Mouse (Mus musculus) stomach, embryonic 15.5 days (tissue): ENCODE data around the gene Shisa9. TPM values are rescaled to one million over a fixed set of nuclear protein-coding genes. Genes with fewer than 3 reads are reported as not detected.

Experiments
- ATAC-seq: fragments of 200-750 bp; cut with Nextera tagmentation; 2 replicates; pipeline ENCODE4 v1.8.0; 2017; ENCODE audit warnings: low read depth, moderate number of reproducible peaks, moderate TSS enrichment; ENCODE audit not compliant: insufficient read depth, low FRiP score
- H3K27ac ChIP-seq: fragments of 300-500 bp; sonication (generic); 2 replicates; pipeline ENCODE4 v1.5.1; 2015; ENCODE audit warnings: mild to moderate bottlenecking, inconsistent platforms
- H3K27me3 ChIP-seq: fragments of 300-500 bp; sonication (generic); replicated peaks from 2 replicates; pipeline ENCODE4 v1.6.1; 2015; ENCODE audit warnings: inconsistent platforms
- H3K36me3 ChIP-seq: fragments of 300-500 bp; sonication (generic); 2 replicates; pipeline ENCODE4 v1.6.1; 2015; ENCODE audit warnings: inconsistent platforms
- H3K4me1 ChIP-seq: fragments of 300-500 bp; sonication (generic); 2 replicates; pipeline ENCODE4 v1.6.1; 2015; ENCODE audit warnings: inconsistent platforms
- H3K4me2 ChIP-seq: fragments of 300-500 bp; sonication (generic); 2 replicates; pipeline ENCODE4 v1.6.1; 2015; ENCODE audit warnings: mild to moderate bottlenecking, inconsistent platforms
- H3K4me3 ChIP-seq: fragments of 300-500 bp; sonication (generic); replicated peaks from 2 replicates; pipeline ENCODE4 v1.5.1; 2015; ENCODE audit warnings: inconsistent platforms
- H3K9ac ChIP-seq: fragments of 300-500 bp; sonication (generic); 2 replicates; pipeline ENCODE4 v1.6.1; 2015; ENCODE audit warnings: inconsistent platforms
- H3K9me3 ChIP-seq: fragments of 300-500 bp; sonication (generic); 2 replicates; pipeline ENCODE4 v1.6.1; 2016; ENCODE audit warnings: inconsistent platforms
- WGBS: fragments of 180-500 bp; shearing (Covaris S2); methylation state at CpG from one replicate; pipeline ENCODE4 v1.1.7; 2015; 5-methylcytosine and 5-hydroxymethylcytosine counted together
- polyA plus RNA-seq: library from polyadenylated mRNA; unstranded; fragments of >200 nt; fragmentation: Nextera tagmentation; extraction: Ambion mirVana; gene quantifications from 2 replicates; pipeline ENCODE4 v1.2.1, GENCODE M21; 2015

Shisa9 gene
- polyA plus RNA-seq, 1 experiment from 2014 or later: 1.6 TPM

DNA sequence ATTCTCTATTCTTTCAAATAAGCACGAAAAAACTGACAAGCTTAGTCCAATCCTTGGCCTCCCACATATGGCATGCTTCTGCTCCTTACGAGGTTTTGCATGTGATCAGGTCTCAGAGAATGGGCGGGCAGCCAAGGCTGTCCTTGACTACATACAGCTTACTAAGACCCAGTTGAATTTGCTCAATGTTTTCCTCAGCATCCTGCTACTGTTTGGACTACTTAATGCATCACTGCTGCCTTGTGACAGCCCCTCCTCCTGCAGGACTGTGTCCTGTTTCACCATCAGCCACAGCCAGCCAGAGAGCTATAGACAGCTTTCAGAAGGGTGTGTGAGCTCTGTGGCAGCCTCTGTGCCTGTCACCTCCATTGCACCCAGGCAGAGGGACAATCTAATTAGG, 92.4 kb downstream of the Shisa9 start:
- no peaks in the 10 kb centered on the region for H3K9me3 ChIP-seq
- ATAC-seq: no peak
- H3K27me3 ChIP-seq: no peaks in the 10 kb centered on the region
- no peak overlapping the region for H3K9ac ChIP-seq
- H3K4me3 ChIP-seq: no peak overlapping the region
- no peak overlapping the region for H3K27ac ChIP-seq
- 34% methylated on average over 3 of the region's 3 CpGs for WGBS
- peaks cover 9% of the 10 kb centered on the region; the same call in 1 of the 2 replicates for H3K4me1 ChIP-seq
- H3K36me3 ChIP-seq: no peaks in the 10 kb centered on the region
- H3K4me2 ChIP-seq: no peak overlapping the region

- Histone ChIP-seq H3K27me3 (no peaks in the 10 kb centered on the region), H3K36me3 (no peaks in the 10 kb centered on the region), H3K9me3 (no peaks in the 10 kb centered on the region), H3K9ac (no peak overlapping the region), H3K4me2 (no peak overlapping the region), H3K4me1 (peaks cover 9% of the 10 kb centered on the region; the same call in 1 of the 2 replicates), H3K27ac (no peak overlapping the region), H3K4me3 (no peak overlapping the region)
- 65% methylated on average over 2 of the region's 2 CpGs for WGBS
- no peak for ATAC-seq
These were observed 92.8 kb downstream of the Shisa9 start for GRCm38 (mm10) chr16:12076700-12077099.

- H3K9me3 ChIP-seq: no peaks in the 10 kb centered on the region
- no peaks in the 10 kb centered on the region for H3K36me3 ChIP-seq
- no peaks in the 10 kb centered on the region for H3K4me1 ChIP-seq
- H3K4me3 ChIP-seq: no peak overlapping the region
- WGBS: 83% methylated on average over 2 of the region's 2 CpGs
- H3K9ac ChIP-seq: no peak overlapping the region
- ATAC-seq: no peak
- no peak overlapping the region for H3K4me2 ChIP-seq
- no peaks in the 10 kb centered on the region for H3K27me3 ChIP-seq
- H3K27ac ChIP-seq: no peak overlapping the region
These were observed 99.2 kb downstream of the Shisa9 start for GRCm38 (mm10) chr16:12083082-12083481.

- Histone ChIP-seq H3K4me2 (no peak overlapping the region), H3K9me3 (no peaks in the 10 kb centered on the region), H3K36me3 (no peaks in the 10 kb centered on the region), H3K27me3 (no peaks in the 10 kb centered on the region), H3K4me3 (no peak overlapping the region), H3K9ac (no peak overlapping the region), H3K27ac (no peak overlapping the region), H3K4me1 (no peaks in the 10 kb centered on the region)
- no peak for ATAC-seq
- WGBS: 45% methylated on average over 5 of the region's 5 CpGs
These were observed 106.8 kb downstream of the Shisa9 start for GRCm38 (mm10) chr16:12090604-12091235.

DNA sequence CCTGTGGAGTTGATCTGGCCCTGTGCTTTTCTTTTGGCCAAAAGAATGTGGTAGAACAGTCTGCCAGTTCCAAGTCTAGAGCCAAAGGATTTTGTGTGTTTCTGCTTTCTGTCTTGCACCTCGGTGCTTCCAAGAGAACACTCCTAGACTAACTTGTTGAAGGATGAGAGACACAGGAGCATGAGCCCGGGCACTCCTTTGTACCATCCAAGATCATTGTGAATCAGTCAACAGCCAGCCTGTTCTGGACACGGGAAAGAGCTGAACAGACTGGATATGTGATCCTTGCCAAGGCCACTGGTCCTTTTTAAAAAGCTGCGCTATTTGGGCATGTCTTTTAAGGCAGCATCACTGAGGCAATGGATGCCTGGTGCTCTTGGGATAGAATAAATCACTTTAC, 109.3 kb downstream of the Shisa9 start:
- no peak overlapping the region for H3K9ac ChIP-seq
- H3K4me1 ChIP-seq: no peaks in the 10 kb centered on the region
- no peak overlapping the region for H3K27ac ChIP-seq
- ATAC-seq: no peak
- no peaks in the 10 kb centered on the region for H3K9me3 ChIP-seq
- no peaks in the 10 kb centered on the region for H3K36me3 ChIP-seq
- H3K4me2 ChIP-seq: no peak overlapping the region
- WGBS: 79% methylated on average over 4 of the region's 4 CpGs
- no peaks in the 10 kb centered on the region for H3K27me3 ChIP-seq
- no peak overlapping the region for H3K4me3 ChIP-seq

DNA sequence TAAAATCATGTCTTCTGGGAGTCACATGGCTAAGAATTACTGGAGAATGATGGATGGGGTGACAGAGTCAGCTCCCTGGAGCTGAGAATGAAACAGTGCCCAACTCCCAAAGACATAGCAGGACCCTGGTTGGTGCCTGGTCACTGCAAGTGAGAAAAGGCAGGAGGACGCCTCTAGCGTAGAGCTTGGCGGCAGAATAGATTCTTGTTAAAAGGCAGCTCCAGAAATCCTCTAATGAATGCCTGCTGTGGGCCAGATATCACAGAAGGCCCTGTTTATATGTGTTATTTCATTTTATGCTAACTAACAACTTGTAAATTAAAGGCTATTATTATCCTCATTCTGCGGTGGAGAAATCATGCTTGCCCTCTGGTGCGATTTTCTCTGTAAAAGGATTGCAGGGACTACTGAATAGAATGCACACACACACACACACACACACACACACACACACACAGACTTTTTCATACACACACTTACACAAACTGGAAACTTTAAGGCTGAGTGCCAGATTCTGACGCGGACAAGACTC, 110.9 kb downstream of the Shisa9 start:
- WGBS: 73% methylated on average over 7 of the region's 7 CpGs
- Histone ChIP-seq H3K36me3 (no peaks in the 10 kb centered on the region), H3K9ac (no peak overlapping the region), H3K27ac (no peak overlapping the region), H3K9me3 (no peaks in the 10 kb centered on the region), H3K27me3 (no peaks in the 10 kb centered on the region), H3K4me3 (no peak overlapping the region), H3K4me1 (no peaks in the 10 kb centered on the region), H3K4me2 (no peak overlapping the region)
- ATAC-seq: no peak

- Histone ChIP-seq H3K27ac (no peak overlapping the region), H3K4me3 (no peak overlapping the region), H3K9me3 (no peaks in the 10 kb centered on the region), H3K4me1 (no peaks in the 10 kb centered on the region), H3K36me3 (no peaks in the 10 kb centered on the region), H3K9ac (no peak overlapping the region), H3K27me3 (no peaks in the 10 kb centered on the region), H3K4me2 (no peak overlapping the region)
- 37% methylated on average over 2 of the region's 2 CpGs for WGBS
- no peak for ATAC-seq
These were observed 111.5 kb downstream of the Shisa9 start for GRCm38 (mm10) chr16:12095365-12095764.

- 88% methylated on average over 4 of the region's 4 CpGs for WGBS
These were observed 124.5 kb downstream of the Shisa9 start for GRCm38 (mm10) chr16:12108436-12108835.

GRCm38 (mm10) chr16:12110851-12111437, 127.0 kb downstream of the Shisa9 start:
- ATAC-seq: no peak
- H3K4me3 ChIP-seq: no peak overlapping the region
- H3K4me2 ChIP-seq: no peak overlapping the region
- H3K36me3 ChIP-seq: no peaks in the 10 kb centered on the region
- H3K4me1 ChIP-seq: no peaks in the 10 kb centered on the region
- H3K27ac ChIP-seq: no peak overlapping the region
- no peak overlapping the region for H3K9ac ChIP-seq
- WGBS: 74% methylated on average over 5 of the region's 5 CpGs
- H3K27me3 ChIP-seq: no peaks in the 10 kb centered on the region
- no peaks in the 10 kb centered on the region for H3K9me3 ChIP-seq

More at GRCm38 (mm10) chr16:12108436-12108835, 124.5 kb downstream of the Shisa9 start:
- H3K36me3 ChIP-seq: no peaks in the 10 kb centered on the region
- no peak overlapping the region for H3K4me2 ChIP-seq
- ATAC-seq: no peak
- no peaks in the 10 kb centered on the region for H3K9me3 ChIP-seq
- H3K27me3 ChIP-seq: no peaks in the 10 kb centered on the region
- no peak overlapping the region for H3K27ac ChIP-seq
- H3K4me3 ChIP-seq: no peak overlapping the region
- H3K4me1 ChIP-seq: no peaks in the 10 kb centered on the region
- H3K9ac ChIP-seq: no peak overlapping the region

- H3K4me2 ChIP-seq: no peak overlapping the region
- H3K4me1 ChIP-seq: no peaks in the 10 kb centered on the region
- no peak overlapping the region for H3K27ac ChIP-seq
- no peak for ATAC-seq
- WGBS: 78% methylated on average over 5 of the region's 5 CpGs
- no peaks in the 10 kb centered on the region for H3K9me3 ChIP-seq
- H3K27me3 ChIP-seq: no peaks in the 10 kb centered on the region
- H3K9ac ChIP-seq: no peak overlapping the region
- H3K36me3 ChIP-seq: no peaks in the 10 kb centered on the region
- H3K4me3 ChIP-seq: no peak overlapping the region
These were observed 130.5 kb downstream of the Shisa9 start for GRCm38 (mm10) chr16:12114396-12114795.

DNA sequence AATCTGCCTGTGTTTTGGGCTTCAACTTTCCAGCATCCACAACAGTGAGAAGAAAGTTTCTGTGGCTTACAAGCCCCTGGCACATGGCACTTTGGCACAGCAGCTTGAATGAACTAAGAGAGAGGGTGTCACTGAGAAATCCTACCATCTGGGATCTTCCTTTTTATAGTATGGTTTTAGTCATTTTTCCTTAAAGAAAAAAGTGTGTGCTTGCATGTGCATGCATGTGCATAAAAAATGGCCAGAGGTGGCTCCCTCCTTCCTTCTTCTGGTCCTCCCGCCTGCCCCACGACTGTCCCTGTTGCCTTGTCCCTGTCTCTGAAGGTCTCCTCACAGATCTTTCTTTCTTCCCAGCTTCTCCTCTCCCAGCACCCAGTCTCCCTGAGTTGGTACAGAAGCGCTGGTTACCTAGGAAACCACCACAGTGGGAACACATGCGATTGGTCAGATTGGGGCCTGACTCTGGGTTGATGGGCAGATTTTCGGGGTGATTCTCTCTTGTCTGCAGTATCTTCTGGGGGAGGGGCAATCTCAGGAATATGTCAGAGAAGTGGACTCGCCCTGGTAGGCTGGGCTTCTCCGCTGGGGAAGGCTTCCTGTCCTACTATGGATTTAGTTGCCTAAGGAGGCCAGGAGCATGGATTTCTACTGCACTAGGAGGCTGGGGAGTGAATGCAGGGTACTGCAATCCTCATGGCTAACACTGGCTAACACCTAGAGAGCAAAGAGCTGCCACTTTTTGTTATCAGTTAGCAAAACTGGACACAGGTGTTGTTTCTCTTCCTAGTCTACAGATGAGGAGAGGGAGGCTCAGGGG, 131.3 kb downstream of the Shisa9 start:
- no peaks in the 10 kb centered on the region for H3K36me3 ChIP-seq
- H3K4me2 ChIP-seq: no peak overlapping the region
- H3K27ac ChIP-seq: no peak overlapping the region
- ATAC-seq: no peak
- no peak overlapping the region for H3K4me3 ChIP-seq
- WGBS: 52% methylated on average over 7 of the region's 7 CpGs
- H3K9ac ChIP-seq: no peak overlapping the region
- H3K4me1 ChIP-seq: no peaks in the 10 kb centered on the region
- no peaks in the 10 kb centered on the region for H3K27me3 ChIP-seq
- H3K9me3 ChIP-seq: no peaks in the 10 kb centered on the region

GRCm38 (mm10) chr16:12116926-12117325, 133.0 kb downstream of the Shisa9 start:
- no peak overlapping the region for H3K27ac ChIP-seq
- H3K4me1 ChIP-seq: no peaks in the 10 kb centered on the region
- H3K27me3 ChIP-seq: no peaks in the 10 kb centered on the region
- H3K4me2 ChIP-seq: no peak overlapping the region
- no peak for ATAC-seq
- H3K9me3 ChIP-seq: no peaks in the 10 kb centered on the region
- no peaks in the 10 kb centered on the region for H3K36me3 ChIP-seq
- H3K4me3 ChIP-seq: no peak overlapping the region
- 87% methylated on average over 1 of the region's 1 CpGs for WGBS
- H3K9ac ChIP-seq: no peak overlapping the region
